Mouse (Mus musculus): Measurements from ENCODE around the gene Tuba8.

Gene Tuba8

DNA sequence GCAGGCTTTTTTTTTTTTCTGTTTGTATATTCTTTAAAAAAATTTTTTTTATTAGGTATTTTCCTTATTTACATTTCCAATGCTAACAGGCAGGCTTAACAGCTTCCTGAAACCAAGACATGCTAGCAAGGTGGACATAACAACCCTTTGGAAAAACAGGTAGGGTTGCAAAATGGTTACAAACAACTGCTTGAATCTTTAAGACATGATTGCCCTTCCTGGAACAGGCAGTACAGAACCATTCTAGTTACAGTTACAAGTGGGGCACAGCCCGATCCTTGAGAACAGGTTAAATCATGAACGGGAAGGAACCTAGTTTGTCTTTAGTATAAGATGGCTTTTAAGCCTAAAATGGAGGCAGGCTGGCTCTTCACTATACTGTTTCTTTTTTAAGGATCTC, 25.9 kb downstream of the Tuba8 start:
- no peak for DNase-seq

GRCm38 (mm10) chr6:121238209-121238608, 27.7 kb downstream of the Tuba8 start:
- DNase-seq: no peak

DNA sequence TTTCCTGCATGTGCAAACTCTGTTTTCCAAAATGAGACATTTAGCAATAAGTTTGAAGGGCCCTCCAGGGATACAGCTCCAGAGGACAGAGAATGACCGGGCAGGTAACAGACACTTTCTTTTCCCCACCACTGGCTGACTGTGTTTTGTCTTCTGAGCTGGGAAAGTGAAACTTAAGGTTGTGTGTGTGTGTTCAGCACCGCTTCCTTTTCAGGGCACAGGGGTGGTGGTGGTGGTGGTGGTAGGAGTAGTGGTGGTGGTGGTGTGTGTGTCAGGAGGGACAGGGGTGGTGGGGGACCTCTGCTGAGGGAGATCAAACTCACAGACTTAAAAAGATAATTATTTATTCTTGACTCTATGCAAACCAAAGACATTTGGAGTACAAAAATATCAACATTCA, 31.3 kb downstream of the Tuba8 start:
- DNase-seq: no peak

DNA sequence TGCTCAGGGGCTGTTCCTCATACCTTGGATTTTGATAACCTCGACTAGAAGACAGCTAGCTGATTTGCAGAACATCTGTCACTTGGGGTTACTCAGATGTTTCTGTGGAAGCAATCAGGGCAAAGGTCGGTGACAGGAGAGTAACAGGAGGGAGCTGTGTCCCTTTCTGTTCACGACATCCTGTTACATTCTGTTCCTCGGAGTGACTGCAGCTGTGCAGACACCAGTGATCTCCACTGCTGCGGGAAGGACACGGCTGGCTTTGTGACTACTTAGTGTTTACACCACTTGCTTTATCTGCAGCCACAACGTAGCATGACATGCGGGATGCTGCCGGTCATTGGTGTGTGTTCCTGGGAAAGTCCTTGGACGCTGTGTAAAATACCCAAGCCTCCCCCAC, 32.7 kb downstream of the Tuba8 start:
- peak in 1 of 2 experiments; percentile 12 for DNase-seq

DNA sequence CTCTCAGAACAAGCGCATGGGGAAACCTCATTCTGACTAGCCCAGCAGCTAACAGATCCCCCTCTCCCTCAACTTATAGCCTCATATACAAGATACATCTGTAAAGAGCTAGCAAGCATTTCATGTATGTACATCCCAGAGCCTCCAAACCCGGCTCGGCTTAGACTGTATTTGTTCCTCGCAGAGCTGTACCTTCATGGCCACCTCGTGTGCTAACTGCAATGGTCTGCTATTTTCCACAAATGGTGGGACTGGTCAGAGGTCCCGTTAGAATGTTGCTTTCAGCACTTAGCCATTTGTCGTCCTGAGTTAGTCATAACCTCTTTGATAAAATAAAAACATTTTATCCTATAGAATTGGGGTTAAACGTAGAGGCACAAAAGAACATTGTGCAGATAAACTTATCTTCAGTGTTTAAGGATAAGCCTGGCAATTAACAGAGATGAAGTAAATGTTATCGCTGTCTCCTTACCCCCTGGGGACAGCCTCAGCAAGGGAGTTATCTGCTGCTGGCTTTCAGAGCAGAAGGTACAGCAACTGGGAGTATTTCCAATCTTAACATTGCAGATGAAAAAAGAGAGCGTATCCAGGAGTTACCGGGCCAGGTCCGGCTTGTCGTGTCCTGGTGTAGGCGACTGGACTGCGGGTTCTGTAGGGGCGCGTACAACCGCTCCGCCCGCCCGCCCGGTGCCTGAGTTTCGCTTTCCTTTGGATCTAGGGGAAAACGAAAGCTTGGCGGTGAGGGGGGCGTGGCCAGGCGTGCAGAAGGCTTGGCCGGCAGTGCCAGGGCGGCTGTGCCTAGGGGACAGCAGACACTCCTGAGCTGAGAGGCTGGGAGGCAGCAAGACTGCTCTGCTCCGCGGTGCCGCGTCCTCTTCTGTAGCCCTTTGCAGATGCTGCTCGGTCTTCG, 34.9 kb downstream of the Tuba8 start, which contains the start of gene Usp18:
Gene Usp18, plus strand, starts transcription at position 780 of the 910 bp plus-strand sequence.
- DNase-seq: peak; percentile 92 to 95

DNA sequence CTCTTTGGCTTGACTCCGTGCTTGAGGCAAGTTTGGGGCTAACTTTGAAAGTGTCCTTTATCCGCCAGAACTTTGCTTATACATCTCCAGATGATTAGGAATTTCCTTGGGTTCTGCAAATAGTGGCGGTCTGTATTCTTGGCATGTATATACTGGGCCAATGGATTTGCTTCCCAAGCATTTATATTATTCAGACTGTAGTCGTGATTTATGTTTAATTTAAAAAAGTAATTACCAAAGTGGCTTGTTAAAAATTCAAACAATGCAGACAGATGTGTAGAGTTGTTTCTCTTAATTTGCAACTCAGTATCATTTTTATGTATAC, 35.5 kb downstream of the Tuba8 start:
- no peak for DNase-seq

GRCm38 (mm10) chr6:121250406-121250805, 39.9 kb downstream of the Tuba8 start:
- DNase-seq: no peak

DNA sequence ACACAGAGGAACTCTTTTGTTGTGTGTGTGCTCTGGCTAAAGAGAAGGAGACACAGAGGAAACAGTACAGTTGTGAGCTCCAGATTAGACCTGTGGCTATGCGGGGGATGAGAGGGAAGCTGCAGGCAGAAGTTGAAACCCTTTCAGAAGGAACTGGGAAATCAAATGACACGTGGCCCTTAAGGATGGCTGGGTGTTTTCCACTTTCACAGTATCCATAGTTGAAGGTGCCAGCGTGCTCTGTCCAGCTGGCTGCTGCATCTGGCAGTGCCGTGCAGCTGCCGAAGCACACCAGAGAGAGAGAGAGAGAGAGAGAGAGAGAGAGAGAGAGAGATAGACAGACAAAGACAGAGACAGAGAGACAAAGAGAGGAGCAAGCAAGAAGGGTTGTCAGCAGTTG, 40.8 kb downstream of the Tuba8 start:
- DNase-seq: no peak

DNA sequence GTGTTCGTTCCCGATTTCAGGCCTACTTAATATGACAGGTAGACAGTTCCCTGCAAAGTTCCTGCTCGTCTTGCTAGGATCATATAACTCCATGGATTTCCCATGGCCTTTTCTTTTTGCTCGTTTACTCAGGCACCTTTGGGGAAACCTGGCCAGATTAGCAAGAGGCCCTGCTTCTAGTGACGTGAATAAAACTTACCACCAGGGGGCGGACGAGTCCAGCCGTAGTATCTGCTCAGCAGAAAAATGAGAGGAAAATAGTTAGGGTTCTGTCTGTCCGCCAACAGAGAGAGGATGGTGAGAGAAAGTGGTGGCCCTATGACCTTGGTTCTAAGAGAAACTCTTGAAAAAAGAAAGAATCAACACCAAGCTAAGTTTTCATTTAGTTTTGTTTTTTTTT, 50.1 kb downstream of the Tuba8 start:
- peak; percentile 82 to 83 for DNase-seq

DNA sequence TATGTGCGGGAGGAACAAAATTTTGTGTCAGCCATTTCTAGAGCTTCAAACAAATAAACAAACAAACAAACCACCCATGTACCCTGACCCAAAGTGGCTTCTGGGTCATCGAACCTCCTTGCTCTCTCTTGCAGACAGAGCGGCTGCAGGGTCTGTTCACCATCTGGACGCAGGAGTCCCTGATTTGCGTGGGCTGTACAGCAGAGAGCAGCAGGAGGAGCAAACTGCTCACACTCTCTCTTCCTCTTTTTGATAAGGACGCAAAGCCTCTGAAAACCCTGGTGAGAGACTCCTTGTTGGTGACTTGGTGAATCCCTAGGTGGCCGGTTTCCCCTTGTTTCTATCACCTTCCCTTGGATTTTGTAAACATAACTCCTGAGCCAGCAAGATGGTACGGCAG, 50.7 kb downstream of the Tuba8 start:
- DNase-seq: no peak

- DNase-seq: no peak
Measured at GRCm38 (mm10) chr6:121262004-121262403, 51.5 kb downstream of the Tuba8 start.

- no peak for DNase-seq
Measured at GRCm38 (mm10) chr6:121262496-121262895, 52.0 kb downstream of the Tuba8 start.

DNA sequence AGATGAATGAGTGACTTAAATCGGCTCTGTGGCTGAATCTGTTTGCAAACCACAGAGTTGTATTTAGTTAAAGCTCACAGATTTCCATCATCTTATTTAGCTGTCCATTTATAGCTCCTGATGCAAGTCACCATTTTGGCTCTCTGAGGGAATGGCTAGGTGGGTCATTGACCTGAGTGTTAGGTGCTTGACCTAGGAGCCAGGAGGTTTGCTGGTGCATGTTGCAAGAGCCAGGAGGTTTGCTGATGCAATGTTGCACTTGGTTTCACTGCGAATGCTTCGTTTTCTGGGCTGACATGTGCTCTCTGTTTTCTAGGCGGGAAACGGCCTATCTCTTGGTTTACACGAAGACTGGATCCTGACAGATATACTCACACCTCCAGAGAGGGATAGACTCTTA, 59.7 kb downstream of the Tuba8 start:
- no peak for DNase-seq

DNA sequence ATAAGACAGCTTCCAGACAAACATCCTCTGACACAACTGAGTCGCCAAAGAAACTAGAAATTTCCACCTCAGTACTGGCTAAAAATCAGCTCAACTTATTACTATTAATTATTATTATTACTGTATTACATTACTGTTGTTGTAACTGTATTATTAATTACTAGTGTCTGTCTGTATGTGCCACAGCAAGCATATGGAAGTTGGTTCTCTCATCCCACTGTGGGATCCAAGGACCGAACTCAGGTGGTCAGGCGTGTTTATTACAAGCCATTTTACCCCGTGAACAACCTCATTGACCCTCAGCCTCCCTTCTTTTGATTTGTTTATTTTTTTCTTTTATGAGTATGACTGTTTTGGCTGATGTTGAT, 61.2 kb downstream of the Tuba8 start:
- no peak for DNase-seq

DNA sequence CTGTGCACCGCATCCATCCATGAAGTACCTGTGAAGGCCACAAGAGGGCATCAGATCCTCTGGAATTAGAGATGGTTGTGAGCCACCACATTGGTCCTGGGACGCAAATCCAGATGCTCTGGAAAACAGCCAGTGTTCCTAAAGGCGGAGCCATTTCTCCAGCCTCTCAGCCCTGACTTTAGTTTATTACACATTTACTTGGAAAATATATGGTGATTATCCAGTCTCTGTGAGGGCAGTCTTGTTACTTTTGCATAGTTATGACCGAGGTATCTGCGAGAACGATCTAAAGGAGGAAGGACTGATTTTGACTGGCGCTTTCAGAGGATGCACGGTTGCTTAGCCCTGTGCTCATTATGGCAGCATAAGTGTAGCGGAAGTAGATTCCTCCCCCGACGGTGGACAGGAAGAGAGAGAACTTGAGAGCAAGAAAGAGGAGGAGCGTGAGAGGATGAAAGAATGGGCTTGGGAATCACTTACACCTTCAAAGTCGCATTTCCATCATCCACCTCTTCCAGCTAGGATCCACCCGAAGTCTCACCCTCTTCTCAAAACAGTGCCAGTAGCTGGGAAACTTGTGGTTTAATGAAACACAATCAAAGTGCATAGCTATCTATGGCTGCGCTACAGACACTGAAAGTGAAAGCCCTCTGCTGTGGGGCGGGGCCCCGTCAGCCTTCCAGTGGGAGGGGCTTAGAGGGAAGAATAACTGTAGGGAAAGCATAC, 61.7 kb downstream of the Tuba8 start:
- DNase-seq: peak; percentile 89 to 92

DNA sequence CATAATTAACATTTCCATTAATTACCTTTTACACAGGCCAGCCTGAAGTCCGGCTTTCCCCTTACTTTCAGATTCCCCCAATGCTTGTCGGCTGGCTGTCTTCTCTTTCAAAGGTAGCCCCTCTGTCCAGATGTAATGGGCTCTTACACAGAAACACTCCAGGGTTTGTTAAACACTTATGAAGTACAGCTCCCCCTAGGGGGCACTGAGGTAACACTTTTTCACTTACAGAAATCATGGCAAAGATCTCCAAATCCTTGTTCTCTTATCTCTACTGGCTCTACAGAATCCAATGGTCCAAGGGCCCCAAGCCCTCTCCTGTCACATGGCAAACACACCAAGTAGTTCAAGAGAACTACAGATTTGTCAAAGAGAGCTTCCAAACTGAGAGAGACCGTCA, 63.9 kb downstream of the Tuba8 start:
- DNase-seq: peak; percentile 16 to 44
